Mouse (Mus musculus): ENCODE data around the gene Abat. TPM values are rescaled to one million over a fixed set of nuclear protein-coding genes. Genes with fewer than 3 reads are reported as not detected.
A peak's percentile ranks its signal among the peaks of the same experiment; 100 is the strongest.
"Not testable (repeated sequence)": the region's sequence is repeated elsewhere in the genome, so short reads cannot be mapped to it uniquely, and the experiment has no call there.

Abat gene
- polyA plus RNA-seq, 1 experiment from 2014 or later = 39.5 TPM

GRCm38 (mm10) chr16:8562827-8563226 is 49.6 kb downstream of the Abat start:
- H3K4me2 ChIP-seq (replicated peaks); H3K27ac ChIP-seq (replicated peaks); H3K4me3 ChIP-seq; H3K27me3 ChIP-seq; H3K36me3 ChIP-seq; ATAC-seq (ENCODE audit: low FRiP score, low read depth); H3K9ac ChIP-seq (replicated peaks): not testable (repeated sequence)
- H3K4me1 ChIP-seq = peaks cover 15% of the 10 kb centered on the region
- peaks cover 11% of the 10 kb centered on the region for H3K9me3 ChIP-seq
- 61% methylated on average over 3 of the region's 3 CpGs for WGBS

DNA sequence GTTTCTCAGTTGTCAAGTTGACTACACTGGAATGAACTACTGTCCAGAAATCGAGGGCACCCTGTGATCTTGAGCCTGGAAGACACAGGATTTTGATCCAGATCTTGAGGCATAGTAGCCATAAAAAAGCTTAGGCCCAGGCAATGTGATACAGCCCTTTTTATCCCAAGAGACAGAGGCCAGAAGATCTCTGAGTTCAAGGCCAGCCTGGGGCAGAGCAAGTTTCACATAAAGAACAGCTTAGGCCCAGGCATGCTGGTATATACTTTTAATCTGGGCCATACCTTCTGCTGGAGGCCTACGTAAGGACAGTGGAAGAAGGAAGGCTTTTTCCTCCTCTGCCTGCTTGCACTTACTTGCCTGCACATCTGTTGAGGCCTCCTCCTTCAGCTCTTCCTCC is 51.6 kb downstream of the Abat start:
- Histone ChIP-seq H3K4me3 (no peak overlapping the region), H3K9me3 (peaks cover 4% of the 10 kb centered on the region), H3K27ac (replicated peaks) (no peak overlapping the region), H3K36me3 (0 out of 2 replicates have a peak, but pooled peaks cover 3% of the 10 kb centered on the region), H3K4me1 (peaks cover 19% of the 10 kb centered on the region), H3K27me3 (0 out of 2 replicates have a peak, but pooled peaks cover 5% of the 10 kb centered on the region), H3K9ac (replicated peaks) (no peak overlapping the region), H3K4me2 (replicated peaks) (no peak overlapping the region)
- WGBS = 86% methylated on average over 2 of the region's 2 CpGs
- no peak for ATAC-seq (ENCODE audit: low FRiP score, low read depth)

DNA sequence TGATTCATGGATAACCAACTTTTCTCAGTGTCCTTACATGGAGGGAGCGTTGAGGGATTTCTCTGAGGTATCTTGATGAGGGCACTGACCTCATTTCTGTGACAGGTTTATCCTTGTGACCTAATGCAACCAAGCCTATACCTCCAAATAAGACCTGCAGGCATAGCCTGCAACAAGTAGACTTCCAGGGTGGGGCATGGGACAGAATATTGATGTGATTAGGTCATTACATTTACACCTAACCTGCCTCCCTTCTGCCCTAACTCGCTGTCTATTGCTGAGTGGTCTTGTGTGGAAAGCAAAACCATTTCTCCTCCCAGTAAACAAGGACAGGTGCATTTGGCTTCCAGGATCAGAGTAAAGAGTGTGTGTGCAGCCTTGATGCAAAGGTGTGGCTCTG is 52.3 kb downstream of the Abat start:
- H3K9me3 ChIP-seq = no peaks in the 10 kb centered on the region
- 91% methylated on average over 2 of the region's 2 CpGs for WGBS
- ATAC-seq (ENCODE audit: low FRiP score, low read depth) = no peak
- no peak overlapping the region for H3K9ac ChIP-seq (replicated peaks)
- H3K27ac ChIP-seq (replicated peaks) = peak overlapping the region; percentile 77
- no peak overlapping the region for H3K4me2 ChIP-seq (replicated peaks)
- 0 out of 2 replicates have a peak, but pooled peaks cover 5% of the 10 kb centered on the region for H3K27me3 ChIP-seq
- no peak overlapping the region for H3K4me3 ChIP-seq
- H3K4me1 ChIP-seq = peaks cover 19% of the 10 kb centered on the region
- no peaks in the 10 kb centered on the region for H3K36me3 ChIP-seq

DNA sequence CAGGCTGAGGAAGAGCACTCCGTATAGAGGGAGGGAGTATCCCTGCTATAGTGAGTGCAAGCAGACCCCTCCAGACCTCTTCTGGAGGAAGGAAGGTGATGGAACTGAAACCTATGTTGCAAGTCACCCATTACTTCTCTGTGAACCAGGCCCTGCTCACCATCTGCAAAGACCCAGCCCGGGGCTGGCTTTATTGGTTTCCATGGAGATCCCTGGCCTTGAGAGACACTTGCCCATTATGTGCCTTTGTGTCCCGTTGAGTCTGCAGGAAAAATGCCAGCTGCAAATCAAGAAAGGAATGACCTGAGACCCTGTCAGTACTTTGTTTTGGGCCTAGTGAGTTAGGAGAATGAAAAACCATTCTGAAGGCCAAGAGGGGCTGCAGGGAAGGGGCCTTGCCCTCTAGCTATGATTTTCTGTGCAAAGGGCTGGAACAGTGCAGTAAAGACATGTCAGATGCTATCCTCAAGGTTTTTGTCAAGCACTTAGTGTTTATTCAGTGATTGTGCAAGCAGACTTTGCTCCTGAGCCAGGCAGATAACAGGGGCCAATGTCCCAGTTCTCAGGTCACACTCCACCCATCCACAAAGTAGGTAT is 53.0 kb downstream of the Abat start:
- Histone ChIP-seq H3K4me2 (replicated peaks) (no peak overlapping the region), H3K9me3 (no peaks in the 10 kb centered on the region), H3K36me3 (no peaks in the 10 kb centered on the region), H3K27me3 (0 out of 2 replicates have a peak, but pooled peaks cover 5% of the 10 kb centered on the region), H3K27ac (replicated peaks) (peak overlapping the region; percentile 77), H3K9ac (replicated peaks) (no peak overlapping the region), H3K4me3 (no peak overlapping the region), H3K4me1 (peaks cover 19% of the 10 kb centered on the region)
- peak; percentile 74 for ATAC-seq (ENCODE audit: low FRiP score, low read depth)
- WGBS = 13% methylated on average over 3 of the region's 3 CpGs

- 83% methylated on average over 7 of the region's 7 CpGs for WGBS
- H3K27ac ChIP-seq (replicated peaks) = no peak overlapping the region
- H3K9ac ChIP-seq (replicated peaks) = no peak overlapping the region
- H3K4me2 ChIP-seq (replicated peaks) = no peak overlapping the region
- 0 out of 2 replicates have a peak, but pooled peaks cover 1% of the 10 kb centered on the region for H3K36me3 ChIP-seq
- no peak overlapping the region for H3K4me3 ChIP-seq
- no peaks in the 10 kb centered on the region for H3K9me3 ChIP-seq
- no peaks in the 10 kb centered on the region for H3K27me3 ChIP-seq
- no peak for ATAC-seq (ENCODE audit: low FRiP score, low read depth)
- H3K4me1 ChIP-seq = peaks cover 19% of the 10 kb centered on the region
Measured at GRCm38 (mm10) chr16:8568881-8569280, 55.7 kb downstream of the Abat start.

GRCm38 (mm10) chr16:8570336-8570735 is 57.1 kb downstream of the Abat start:
- ATAC-seq (ENCODE audit: low FRiP score, low read depth) = no peak
- H3K27me3 ChIP-seq = no peaks in the 10 kb centered on the region
- H3K36me3 ChIP-seq = peaks cover 13% of the 10 kb centered on the region; the same call in 1 of the 2 replicates
- no peak overlapping the region for H3K27ac ChIP-seq (replicated peaks)
- peaks cover 19% of the 10 kb centered on the region for H3K4me1 ChIP-seq
- 88% methylated on average over 12 of the region's 12 CpGs for WGBS
- H3K9ac ChIP-seq (replicated peaks) = no peak overlapping the region
- no peak overlapping the region for H3K4me3 ChIP-seq
- H3K4me2 ChIP-seq (replicated peaks) = no peak overlapping the region
- H3K9me3 ChIP-seq = no peaks in the 10 kb centered on the region

DNA sequence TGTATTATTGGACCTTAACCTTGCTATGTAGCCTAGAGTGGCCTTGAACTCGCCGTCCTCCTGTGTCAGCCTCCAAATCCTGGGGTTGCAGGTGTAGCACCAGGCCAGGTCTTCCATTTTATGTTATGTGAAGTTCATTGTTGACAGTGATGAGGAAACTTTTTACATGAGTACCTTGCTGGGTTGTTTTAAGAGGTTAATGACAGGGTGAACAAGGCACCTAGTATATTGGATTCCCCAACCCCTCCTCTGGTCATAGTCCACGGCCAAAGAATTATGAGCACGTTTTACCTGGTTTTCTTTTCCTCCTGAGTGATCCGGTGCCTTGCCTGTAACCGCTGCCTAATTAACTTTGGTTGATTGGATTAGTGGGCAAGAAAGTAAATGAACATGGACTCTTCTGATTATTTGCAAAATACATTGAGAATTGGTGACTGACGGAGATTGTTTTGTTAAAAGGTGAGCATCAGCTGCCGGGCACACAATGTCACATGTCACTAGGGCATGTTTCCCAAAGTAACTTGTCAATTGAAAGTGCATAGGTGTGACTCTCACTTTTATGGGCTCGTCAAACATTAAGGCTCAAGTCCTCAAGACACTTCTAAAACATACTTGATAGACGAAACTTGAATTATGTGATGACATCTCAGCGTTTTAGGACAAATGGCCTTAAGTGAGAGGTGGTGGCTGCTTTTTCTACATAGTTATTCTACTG is 57.8 kb downstream of the Abat start:
- Histone ChIP-seq H3K27me3 (no peaks in the 10 kb centered on the region), H3K4me2 (replicated peaks) (no peak overlapping the region), H3K36me3 (peaks cover 13% of the 10 kb centered on the region; the same call in 1 of the 2 replicates), H3K9me3 (no peaks in the 10 kb centered on the region), H3K9ac (replicated peaks) (no peak overlapping the region), H3K27ac (replicated peaks) (no peak overlapping the region), H3K4me1 (peaks cover 13% of the 10 kb centered on the region), H3K4me3 (no peak overlapping the region)
- ATAC-seq (ENCODE audit: low FRiP score, low read depth) = no peak
- 91% methylated on average over 11 of the region's 11 CpGs for WGBS

DNA sequence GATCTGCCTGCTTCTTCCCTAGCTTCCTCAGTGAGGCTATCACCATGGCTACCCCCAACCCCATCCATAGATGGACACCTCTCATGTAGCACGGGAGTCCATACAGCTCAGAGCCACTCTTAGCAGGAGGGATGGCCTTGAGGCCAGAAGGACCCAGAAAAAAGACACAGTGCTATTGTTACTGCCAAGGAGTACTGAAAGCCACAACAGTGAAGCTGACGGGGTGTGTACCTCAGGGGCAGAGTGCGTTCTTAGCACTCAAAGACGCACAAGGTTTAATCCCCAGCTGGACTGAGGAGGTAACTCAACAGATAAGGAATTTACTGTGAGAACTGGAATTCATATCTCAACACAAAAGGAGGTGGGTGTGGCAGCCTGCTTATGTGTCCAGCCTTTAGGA is 59.8 kb downstream of the Abat start:
- peaks cover 4% of the 10 kb centered on the region; the same call in 1 of the 2 replicates for H3K4me1 ChIP-seq
- H3K27ac ChIP-seq (replicated peaks) = no peak overlapping the region
- H3K4me2 ChIP-seq (replicated peaks) = no peak overlapping the region
- peaks cover 13% of the 10 kb centered on the region; the same call in 1 of the 2 replicates for H3K36me3 ChIP-seq
- ATAC-seq (ENCODE audit: low FRiP score, low read depth) = no peak
- H3K27me3 ChIP-seq = no peaks in the 10 kb centered on the region
- no peak overlapping the region for H3K4me3 ChIP-seq
- H3K9me3 ChIP-seq = no peaks in the 10 kb centered on the region
- 72% methylated on average over 4 of the region's 4 CpGs for WGBS
- H3K9ac ChIP-seq (replicated peaks) = no peak overlapping the region

DNA sequence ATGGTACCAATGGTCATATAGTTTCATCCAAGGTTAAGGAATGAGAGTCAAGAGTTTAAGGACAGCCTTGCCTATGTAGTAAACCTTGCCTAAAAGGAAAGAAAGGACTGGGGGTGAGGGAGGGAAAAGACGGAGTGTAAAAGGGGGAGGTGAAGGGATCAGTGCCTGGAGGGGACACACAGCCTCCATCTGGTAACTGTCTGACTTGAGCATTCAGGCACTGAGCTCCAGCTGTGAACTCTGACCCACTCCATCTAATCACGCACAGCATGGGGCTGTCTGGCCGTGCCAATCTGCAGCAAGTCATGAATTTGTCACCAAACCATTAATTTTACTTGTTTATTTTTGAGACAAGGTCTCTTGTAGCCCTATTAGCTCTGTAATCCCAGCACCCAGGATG is 60.5 kb downstream of the Abat start:
- H3K27ac ChIP-seq (replicated peaks) = no peak overlapping the region
- no peak overlapping the region for H3K9ac ChIP-seq (replicated peaks)
- H3K36me3 ChIP-seq = peaks cover 13% of the 10 kb centered on the region; the same call in 1 of the 2 replicates
- 37% methylated on average over 3 of the region's 3 CpGs for WGBS
- H3K4me2 ChIP-seq (replicated peaks) = no peak overlapping the region
- H3K4me1 ChIP-seq = no peaks in the 10 kb centered on the region
- no peaks in the 10 kb centered on the region for H3K9me3 ChIP-seq
- no peaks in the 10 kb centered on the region for H3K27me3 ChIP-seq
- ATAC-seq (ENCODE audit: low FRiP score, low read depth) = 0 out of 2 replicates have a peak, but pooled peaks have one; percentile 16
- H3K4me3 ChIP-seq = no peak overlapping the region

GRCm38 (mm10) chr16:8574316-8574715 is 61.1 kb downstream of the Abat start:
- WGBS = 86% methylated on average over 11 of the region's 11 CpGs
- H3K4me2 ChIP-seq (replicated peaks) = no peak overlapping the region
- peaks cover 13% of the 10 kb centered on the region; the same call in 1 of the 2 replicates for H3K36me3 ChIP-seq
- no peak for ATAC-seq (ENCODE audit: low FRiP score, low read depth)
- no peaks in the 10 kb centered on the region for H3K27me3 ChIP-seq
- no peaks in the 10 kb centered on the region for H3K9me3 ChIP-seq
- H3K4me1 ChIP-seq = no peaks in the 10 kb centered on the region
- H3K27ac ChIP-seq (replicated peaks) = no peak overlapping the region
- no peak overlapping the region for H3K4me3 ChIP-seq
- H3K9ac ChIP-seq (replicated peaks) = no peak overlapping the region

DNA sequence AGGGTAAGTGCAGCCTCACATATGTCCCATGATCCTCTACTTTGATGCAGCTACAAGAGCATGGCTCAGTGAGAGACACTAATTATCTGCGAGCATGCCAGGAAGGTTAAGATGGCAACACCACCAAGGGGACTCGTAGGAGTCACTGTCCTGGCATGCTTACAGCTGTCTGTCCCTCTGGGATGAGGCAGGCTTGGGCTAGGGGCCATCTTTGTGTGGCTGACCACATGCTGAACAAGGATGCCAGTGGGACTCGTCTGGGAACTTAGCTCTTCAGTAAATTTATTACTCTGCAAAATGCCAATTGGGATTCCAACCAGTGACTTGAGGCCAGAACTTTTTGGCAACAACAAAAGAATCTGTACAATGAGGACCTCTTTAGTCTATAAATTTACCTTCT is 62.9 kb downstream of the Abat start:
- Histone ChIP-seq H3K9ac (replicated peaks) (no peak overlapping the region), H3K9me3 (no peaks in the 10 kb centered on the region), H3K27me3 (no peaks in the 10 kb centered on the region), H3K27ac (replicated peaks) (no peak overlapping the region), H3K36me3 (peaks cover 13% of the 10 kb centered on the region; the same call in 1 of the 2 replicates), H3K4me2 (replicated peaks) (no peak overlapping the region), H3K4me1 (no peaks in the 10 kb centered on the region), H3K4me3 (no peak overlapping the region)
- ATAC-seq (ENCODE audit: low FRiP score, low read depth) = no peak
- 78% methylated on average over 3 of the region's 3 CpGs for WGBS

- ATAC-seq (ENCODE audit: low FRiP score, low read depth) = no peak
- peaks cover 15% of the 10 kb centered on the region; the same call in 1 of the 2 replicates for H3K36me3 ChIP-seq
Measured at GRCm38 (mm10) chr16:8576901-8577300, 63.7 kb downstream of the Abat start.

More at GRCm38 (mm10) chr16:8576901-8577300, 63.7 kb downstream of the Abat start:
- H3K27ac ChIP-seq (replicated peaks) = no peak overlapping the region
- WGBS = 78% methylated on average over 3 of the region's 3 CpGs
- no peaks in the 10 kb centered on the region for H3K4me1 ChIP-seq
- H3K4me2 ChIP-seq (replicated peaks) = no peak overlapping the region
- H3K9ac ChIP-seq (replicated peaks) = no peak overlapping the region
- no peaks in the 10 kb centered on the region for H3K9me3 ChIP-seq
- H3K27me3 ChIP-seq = no peaks in the 10 kb centered on the region
- no peak overlapping the region for H3K4me3 ChIP-seq

Data from midbrain, embryonic 12.5 days (tissue).